Mouse (Mus musculus) thymus, adult 2 months (tissue): ENCODE results near the gene Ksr2.

Source experiments
- CTCF ChIP-seq: fragments of 200-500 bp; IDR thresholded peaks from 2 replicates; pipeline ENCODE4 v1.5.1; 2012; ENCODE audit warnings: mild to moderate bottlenecking, control low read depth, low read length, moderate library complexity, borderline replicate concordance; ENCODE audit not compliant: control insufficient read depth, poor library complexity, insufficient read depth; ENCODE audit errors: extremely low read depth
- POLR2A ChIP-seq: fragments of 200-500 bp; IDR thresholded peaks from 2 replicates; pipeline ENCODE4 v1.6.1; 2012; ENCODE audit warnings: mild to moderate bottlenecking, low read length, control low read depth, moderate library complexity; ENCODE audit not compliant: control insufficient read depth, poor library complexity, insufficient read depth; ENCODE audit errors: extremely low read depth

- TF ChIP-seq POLR2A (no peak), CTCF (no peak)
Measured at GRCm38 (mm10) chr5:117803551-117803950, 389.8 kb downstream of the Ksr2 start.
